20 mouse cellular contexts compared by ENCODE assay signal in genomic region chr7:126417045-126417444, GRCm38 (mm10). TPM values are rescaled to one million over a fixed set of nuclear protein-coding genes. Genes with fewer than 3 reads are reported as not detected.
DNase-seq lines count a peak whose midpoint lies in the region; ATAC-seq lines count a peak whose summit lies in the region.
"Had no signal": no experiment of that assay in that cellular context is flagged by ENCODE, and none has a peak within 500 bp of the region (broad histone marks: within the 10 kb centered on the region; RNA-seq: fewer than 3 reads in every experiment).

No protein-coding gene starts in this region.

- H3K4me1 ChIP-seq in forebrain, embryonic 11.5 days (replicated peaks; ENCODE audit: control insufficient read depth, insufficient read depth, low read length): peaks cover 2% of the 10 kb centered on the region; the same call in 1 of the 2 replicates
- peaks cover 12% of the 10 kb centered on the region; the same call in 1 of the 2 replicates for H3K4me1 ChIP-seq in forebrain, embryonic 13.5 days
- no peaks in the 10 kb centered on the region for H3K4me1 ChIP-seq in embryonic facial prominence, embryonic 11.5 days (ENCODE audit: control insufficient read depth, insufficient read depth, low read length)
- H3K4me1 ChIP-seq: heart, embryonic 15.5 days; midbrain, embryonic 13.5 days; stomach, embryonic 15.5 days had no signal

- no peak overlapping the region for H3K4me3 ChIP-seq in forebrain, embryonic 11.5 days (ENCODE audit: low read depth, low read length)
- no peak overlapping the region for H3K4me3 ChIP-seq in forebrain, embryonic 13.5 days
- H3K4me3 ChIP-seq in embryonic facial prominence, embryonic 11.5 days (ENCODE audit: low read depth, low read length): no peak overlapping the region
- H3K4me3 ChIP-seq: heart, embryonic 15.5 days; kidney, embryonic 15.5 days; limb, embryonic 12.5 days; midbrain, embryonic 13.5 days; myocyte; stomach, embryonic 15.5 days had no signal

- no peaks in the 10 kb centered on the region for H3K36me3 ChIP-seq in forebrain, embryonic 11.5 days (ENCODE audit: control insufficient read depth, insufficient read depth, low read length)
- no peaks in the 10 kb centered on the region for H3K36me3 ChIP-seq in forebrain, embryonic 13.5 days (ENCODE audit: poor library complexity, severe bottlenecking)
- no peaks in the 10 kb centered on the region for H3K36me3 ChIP-seq in embryonic facial prominence, embryonic 11.5 days (replicated peaks; ENCODE audit: control insufficient read depth, insufficient read depth, low read depth, low read length)
- peaks cover 2% of the 10 kb centered on the region for H3K36me3 ChIP-seq in splenic B cell, adult 2 months (ENCODE audit: control insufficient read depth, insufficient read depth, low read length, poor library complexity, severe bottlenecking)
- H3K36me3 ChIP-seq: heart, embryonic 15.5 days; kidney, embryonic 15.5 days; limb, embryonic 12.5 days; midbrain, embryonic 13.5 days; stomach, embryonic 15.5 days had no signal

- no peaks in the 10 kb centered on the region for H3K27me3 ChIP-seq in forebrain, embryonic 11.5 days (ENCODE audit: control insufficient read depth, insufficient read depth, low read length)
- H3K27me3 ChIP-seq in forebrain, embryonic 13.5 days: no peaks in the 10 kb centered on the region
- H3K27me3 ChIP-seq in embryonic facial prominence, embryonic 11.5 days (ENCODE audit: control insufficient read depth, insufficient read depth, low read length): no peaks in the 10 kb centered on the region
- no peaks in the 10 kb centered on the region for H3K27me3 ChIP-seq in splenic B cell, adult 2 months (ENCODE audit: control insufficient read depth, insufficient read depth, low read length, poor library complexity, severe bottlenecking)
- H3K27me3 ChIP-seq: kidney, embryonic 15.5 days; midbrain, embryonic 13.5 days had no signal

- 5% methylated on average over 8 of the region's 8 CpGs for WGBS in forebrain, embryonic 11.5 days
- 3% methylated on average over 8 of the region's 8 CpGs for WGBS in forebrain, embryonic 13.5 days
- 34% methylated on average over 8 of the region's 8 CpGs for WGBS in embryonic facial prominence, embryonic 11.5 days

- peak; percentile 64 for DNase-seq in forebrain, embryonic 11.5 days (ENCODE audit: low spot score)
- peak; percentile 24 to 45 for DNase-seq in spleen, adult 18-20 months
- DNase-seq in spleen, postnatal 14 days (ENCODE audit: low spot score in 2 of 2): no peak
- DNase-seq in embryonic facial prominence, embryonic 11.5 days (ENCODE audit: low spot score): peak; percentile 29
- peak; percentile 70 for DNase-seq in splenic B cell, adult 2 months (ENCODE audit: low read depth, low spot score)
- no peak for DNase-seq in frontal cortex, postnatal 36 days (ENCODE audit: low spot score in 2 of 2)
- no peak for DNase-seq in frontal cortex, adult 2 months (ENCODE audit: extremely low spot score in 1 of 2, low spot score in 1 of 2)
- DNase-seq: cerebellum, adult 9-11 months; heart, postnatal 4 days had no signal

- H3K4me2 ChIP-seq in forebrain, embryonic 11.5 days (ENCODE audit: low read depth, low read length, severe bottlenecking): no peak overlapping the region
- H3K4me2 ChIP-seq in forebrain, embryonic 13.5 days: no peak overlapping the region
- H3K4me2 ChIP-seq in embryonic facial prominence, embryonic 11.5 days (ENCODE audit: low read depth, low read length): no peak overlapping the region
- H3K4me2 ChIP-seq: heart, embryonic 15.5 days; kidney, embryonic 15.5 days; limb, embryonic 12.5 days; midbrain, embryonic 13.5 days; stomach, embryonic 15.5 days had no signal

- peak; percentile 49; the same call in 1 of the 2 replicates for ATAC-seq in forebrain, embryonic 11.5 days (replicated peaks; ENCODE audit: low FRiP score)
- no peak for ATAC-seq in forebrain, embryonic 13.5 days
- no peak for ATAC-seq in embryonic facial prominence, embryonic 11.5 days (replicated peaks; ENCODE audit: insufficient number of reproducible peaks, low FRiP score, low TSS enrichment, low read depth)
- ATAC-seq: hindbrain, embryonic 16.5 days; intestine, postnatal 0 days; midbrain, embryonic 13.5 days had no signal

- H3K9ac ChIP-seq in forebrain, embryonic 11.5 days (ENCODE audit: low read length): no peak overlapping the region
- H3K9ac ChIP-seq in forebrain, embryonic 13.5 days: no peak overlapping the region
- 0 out of 2 replicates have a peak overlapping the region, but pooled peaks have one; percentile 2 for H3K9ac ChIP-seq in embryonic facial prominence, embryonic 11.5 days (replicated peaks; ENCODE audit: low read length)
- H3K9ac ChIP-seq: heart, embryonic 15.5 days; kidney, embryonic 15.5 days; limb, embryonic 12.5 days; liver, embryonic 14.5 days; midbrain, embryonic 13.5 days; stomach, embryonic 15.5 days had no signal

- peak overlapping the region; percentile 25; the same call in 1 of the 2 replicates for H3K27ac ChIP-seq in forebrain, embryonic 11.5 days (ENCODE audit: low read depth, low read length)
- no peak overlapping the region for H3K27ac ChIP-seq in forebrain, embryonic 13.5 days
- H3K27ac ChIP-seq in embryonic facial prominence, embryonic 11.5 days (replicated peaks; ENCODE audit: low read depth, low read length): no peak overlapping the region
- H3K27ac ChIP-seq: heart, embryonic 15.5 days; kidney, embryonic 15.5 days; limb, embryonic 12.5 days; liver, embryonic 14.5 days; midbrain, embryonic 13.5 days; stomach, embryonic 15.5 days had no signal

- no peaks in the 10 kb centered on the region for H3K9me3 ChIP-seq in forebrain, embryonic 11.5 days (ENCODE audit: control insufficient read depth, low read length)
- H3K9me3 ChIP-seq in forebrain, embryonic 13.5 days (replicated peaks): no peaks in the 10 kb centered on the region
- no peaks in the 10 kb centered on the region for H3K9me3 ChIP-seq in embryonic facial prominence, embryonic 11.5 days (replicated peaks; ENCODE audit: control insufficient read depth, low read length)
- H3K9me3 ChIP-seq: heart, embryonic 15.5 days; kidney, embryonic 15.5 days; limb, embryonic 12.5 days; midbrain, embryonic 13.5 days; stomach, embryonic 15.5 days had no signal

RNA-seq across cellular contexts. Expression of gene Cd19, which starts 2.4 kb away (rescaled TPM):
- polyA plus RNA-seq in forebrain, embryonic 11.5 days (2014; fragmentation: Nextera tagmentation; extraction: Ambion mirVana): not detected in 2 replicates
- not detected in 2 replicates for polyA plus RNA-seq in forebrain, embryonic 13.5 days (2015; fragmentation: Nextera tagmentation; extraction: Ambion mirVana)
- polyA plus RNA-seq in embryonic facial prominence, embryonic 11.5 days (2014; fragmentation: Nextera tagmentation; extraction: Ambion mirVana): not detected in 2 replicates
- polyA plus RNA-seq in frontal cortex, adult 2 months (2012; rRNA removed): 0.14 and 0.27 TPM in 2 replicates
- polyA plus RNA-seq: heart, embryonic 15.5 days; hindbrain, embryonic 16.5 days; limb, embryonic 12.5 days; midbrain, embryonic 13.5 days; neural tube, embryonic 14.5 days had no signal

RNA-seq across cellular contexts. Expression of gene Rabep2, which starts 11.5 kb away (rescaled TPM):
- 23.4 and 24.8 TPM in 2 replicates for polyA plus RNA-seq in forebrain, embryonic 11.5 days (2014; fragmentation: Nextera tagmentation; extraction: Ambion mirVana)
- 18.7 and 22.4 TPM in 2 replicates for polyA plus RNA-seq in forebrain, embryonic 13.5 days (2015; fragmentation: Nextera tagmentation; extraction: Ambion mirVana)
- polyA plus RNA-seq in embryonic facial prominence, embryonic 11.5 days (2014; fragmentation: Nextera tagmentation; extraction: Ambion mirVana): 18.6 and 24.8 TPM in 2 replicates
- polyA plus RNA-seq in frontal cortex, adult 2 months (2012; rRNA removed): 22.0 and 25.4 TPM in 2 replicates

RNA-seq across cellular contexts. Expression of gene Nfatc2ip, which starts 20.5 kb away (rescaled TPM):
- 3.6 and 4.5 TPM in 2 replicates for polyA plus RNA-seq in forebrain, embryonic 11.5 days (2014; fragmentation: Nextera tagmentation; extraction: Ambion mirVana)
- polyA plus RNA-seq in forebrain, embryonic 13.5 days (2015; fragmentation: Nextera tagmentation; extraction: Ambion mirVana): 3.0 and 4.5 TPM in 2 replicates
- polyA plus RNA-seq in embryonic facial prominence, embryonic 11.5 days (2014; fragmentation: Nextera tagmentation; extraction: Ambion mirVana): 3.5 and 4.3 TPM in 2 replicates
- 6.6 and 6.8 TPM in 2 replicates for polyA plus RNA-seq in frontal cortex, adult 2 months (2012; rRNA removed)

RNA-seq across cellular contexts. Expression of gene Spns1, which starts 39.8 kb away (rescaled TPM):
- 52.4 and 53.9 TPM in 2 replicates for polyA plus RNA-seq in forebrain, embryonic 11.5 days (2014; fragmentation: Nextera tagmentation; extraction: Ambion mirVana)
- polyA plus RNA-seq in forebrain, embryonic 13.5 days (2015; fragmentation: Nextera tagmentation; extraction: Ambion mirVana): 58.6 and 69.2 TPM in 2 replicates
- polyA plus RNA-seq in embryonic facial prominence, embryonic 11.5 days (2014; fragmentation: Nextera tagmentation; extraction: Ambion mirVana): 31.5 and 35.0 TPM in 2 replicates
- 148 and 159 TPM in 2 replicates for polyA plus RNA-seq in frontal cortex, adult 2 months (2012; rRNA removed)

RNA-seq across cellular contexts. Expression of gene Atp2a1, which starts 45.9 kb away (rescaled TPM):
- not detected in 2 replicates for polyA plus RNA-seq in forebrain, embryonic 11.5 days (2014; fragmentation: Nextera tagmentation; extraction: Ambion mirVana)
- polyA plus RNA-seq in forebrain, embryonic 13.5 days (2015; fragmentation: Nextera tagmentation; extraction: Ambion mirVana): 0.19 and 0.32 TPM in 2 replicates
- 6.6 and 6.7 TPM in 2 replicates for polyA plus RNA-seq in embryonic facial prominence, embryonic 11.5 days (2014; fragmentation: Nextera tagmentation; extraction: Ambion mirVana)
- polyA plus RNA-seq in frontal cortex, adult 2 months (2012; rRNA removed): 1.2 and 1.9 TPM in 2 replicates

Comparison
In these comparisons a context has a peak if more than half of its experiments do, and no peak if none do; other contexts are left out.
1. DNase-seq: peak in forebrain, embryonic 11.5 days (single experiment), spleen, adult 18-20 months (2 of 2), embryonic facial prominence, embryonic 11.5 days (single experiment) and splenic B cell, adult 2 months (single experiment); none in spleen, postnatal 14 days (0 of 2), frontal cortex, postnatal 36 days (0 of 2) and frontal cortex, adult 2 months (0 of 2).